Mouse (Mus musculus) midbrain, embryonic 15.5 days (tissue): ENCODE measurements at regions not wholly inside any gene's neighbourhood (a gene's known extent, or its start where the extent isn't known, plus 50 kb on each side); places are given as distances from the start of the nearest gene placed in this dataset.
A peak's percentile ranks its signal among the peaks of the same experiment; 100 is the strongest.

Experiments used
- ATAC-seq: fragments of 200-750 bp; cut with Nextera tagmentation; replicated peaks from 2 replicates; pipeline ENCODE4 v1.8.0; 2017; ENCODE audit warnings: moderate TSS enrichment
- H3K27ac ChIP-seq: fragments of 300-500 bp; sonication (generic); 2 replicates; pipeline ENCODE4 v1.5.1; 2015; ENCODE audit warnings: mild to moderate bottlenecking, inconsistent platforms
- H3K27me3 ChIP-seq: fragments of 300-500 bp; sonication (generic); replicated peaks from 2 replicates; pipeline ENCODE4 v1.6.1; 2015; ENCODE audit warnings: inconsistent platforms
- H3K36me3 ChIP-seq: fragments of 300-500 bp; sonication (generic); replicated peaks from 2 replicates; pipeline ENCODE4 v1.6.1; 2015; ENCODE audit warnings: inconsistent platforms
- H3K4me1 ChIP-seq: fragments of 300-500 bp; sonication (generic); 2 replicates; pipeline ENCODE4 v1.6.1; 2015; ENCODE audit warnings: inconsistent platforms
- H3K4me2 ChIP-seq: fragments of 300-500 bp; sonication (generic); 2 replicates; pipeline ENCODE4 v1.6.1; 2015; ENCODE audit warnings: inconsistent platforms, mild to moderate bottlenecking, moderate library complexity
- H3K4me3 ChIP-seq: fragments of 300-500 bp; sonication (generic); 2 replicates; pipeline ENCODE4 v1.5.1; 2015; ENCODE audit warnings: mild to moderate bottlenecking, inconsistent platforms
- H3K9ac ChIP-seq: fragments of 300-500 bp; sonication (generic); 2 replicates; pipeline ENCODE4 v1.6.1; 2015; ENCODE audit warnings: mild to moderate bottlenecking, inconsistent platforms
- H3K9me3 ChIP-seq: fragments of 300-500 bp; sonication (generic); 2 replicates; pipeline ENCODE4 v1.6.1; 2016; ENCODE audit warnings: inconsistent platforms
- WGBS: fragments of 180-500 bp; shearing (Covaris S2); methylation state at CpG from one replicate; pipeline ENCODE4 v1.1.7; 2015; ENCODE audit warnings: mixed read lengths; 5-methylcytosine and 5-hydroxymethylcytosine counted together

- peaks cover 20% of the 10 kb centered on the region for H3K4me1 ChIP-seq
- no peak overlapping the region for H3K27ac ChIP-seq
- no peak overlapping the region for H3K4me3 ChIP-seq
- no peaks in the 10 kb centered on the region for H3K36me3 ChIP-seq
- H3K9me3 ChIP-seq: no peaks in the 10 kb centered on the region
- no peak overlapping the region for H3K9ac ChIP-seq
- no peak overlapping the region for H3K4me2 ChIP-seq
- no peak for ATAC-seq
- no peaks in the 10 kb centered on the region for H3K27me3 ChIP-seq
- 91% methylated on average over 1 of the region's 1 CpGs for WGBS
Observed at GRCm38 (mm10) chr14:24771663-24772062, 284.7 kb downstream of the Rps24 start.

GRCm38 (mm10) chr14:24772129-24772528, 285.2 kb downstream of the Rps24 start:
- no peaks in the 10 kb centered on the region for H3K9me3 ChIP-seq
- no peak for ATAC-seq
- H3K4me3 ChIP-seq: no peak overlapping the region
- no peak overlapping the region for H3K27ac ChIP-seq
- 78% methylated on average over 4 of the region's 4 CpGs for WGBS
- no peaks in the 10 kb centered on the region for H3K36me3 ChIP-seq
- no peak overlapping the region for H3K4me2 ChIP-seq
- no peak overlapping the region for H3K9ac ChIP-seq
- H3K27me3 ChIP-seq: no peaks in the 10 kb centered on the region
- peaks cover 20% of the 10 kb centered on the region for H3K4me1 ChIP-seq

GRCm38 (mm10) chr14:24778748-24779630, 292.1 kb downstream of the Rps24 start:
- WGBS: 1% methylated on average over 39 of the region's 39 CpGs
- peaks cover 25% of the 10 kb centered on the region for H3K4me1 ChIP-seq
- peak overlapping the region; percentile 60 for H3K4me2 ChIP-seq
- H3K9me3 ChIP-seq: no peaks in the 10 kb centered on the region
- peak overlapping the region; percentile 34 for H3K4me3 ChIP-seq
- peak overlapping the region; percentile 54 for H3K9ac ChIP-seq
- H3K27ac ChIP-seq: peak overlapping the region; percentile 96
- peak; percentile 96 for ATAC-seq
- H3K36me3 ChIP-seq: no peaks in the 10 kb centered on the region
- H3K27me3 ChIP-seq: no peaks in the 10 kb centered on the region

- Histone ChIP-seq H3K36me3 (no peaks in the 10 kb centered on the region), H3K9me3 (no peaks in the 10 kb centered on the region), H3K9ac (no peak overlapping the region), H3K4me2 (no peak overlapping the region), H3K4me1 (peaks cover 25% of the 10 kb centered on the region), H3K4me3 (no peak overlapping the region), H3K27me3 (no peaks in the 10 kb centered on the region), H3K27ac (no peak overlapping the region)
- WGBS: 85% methylated on average over 3 of the region's 3 CpGs
- no peak for ATAC-seq
Observed at GRCm38 (mm10) chr14:24781674-24782073, 294.7 kb downstream of the Rps24 start.

- H3K4me2 ChIP-seq: no peak overlapping the region
- no peaks in the 10 kb centered on the region for H3K36me3 ChIP-seq
- no peaks in the 10 kb centered on the region for H3K27me3 ChIP-seq
- no peak overlapping the region for H3K4me3 ChIP-seq
- 64% methylated on average over 6 of the region's 6 CpGs for WGBS
- no peak overlapping the region for H3K27ac ChIP-seq
- peaks cover 16% of the 10 kb centered on the region for H3K4me1 ChIP-seq
- H3K9ac ChIP-seq: no peak overlapping the region
- no peak for ATAC-seq
- no peaks in the 10 kb centered on the region for H3K9me3 ChIP-seq
Observed at GRCm38 (mm10) chr14:24783889-24784288, 297.0 kb downstream of the Rps24 start.

GRCm38 (mm10) chr14:24785452-24785851, 298.5 kb downstream of the Rps24 start:
- Histone ChIP-seq H3K27me3 (no peaks in the 10 kb centered on the region), H3K27ac (no peak overlapping the region), H3K9ac (no peak overlapping the region), H3K9me3 (no peaks in the 10 kb centered on the region), H3K4me3 (no peak overlapping the region), H3K4me2 (no peak overlapping the region), H3K4me1 (0 out of 2 replicates have a peak, but pooled peaks cover under 1% of the 10 kb centered on the region), H3K36me3 (no peaks in the 10 kb centered on the region)
- no peak for ATAC-seq
- WGBS: 83% methylated on average over 5 of the region's 5 CpGs

- Histone ChIP-seq H3K9me3 (no peaks in the 10 kb centered on the region), H3K4me1 (no peaks in the 10 kb centered on the region), H3K27ac (peak overlapping the region; percentile 4; the same call in 1 of the 2 replicates), H3K36me3 (no peaks in the 10 kb centered on the region), H3K4me3 (no peak overlapping the region), H3K27me3 (no peaks in the 10 kb centered on the region), H3K9ac (no peak overlapping the region), H3K4me2 (no peak overlapping the region)
- WGBS: 54% methylated on average over 10 of the region's 10 CpGs
- ATAC-seq: no peak
Observed at GRCm38 (mm10) chr14:24793375-24794285, 306.7 kb downstream of the Rps24 start.

- Histone ChIP-seq H3K9ac (no peak overlapping the region), H3K36me3 (no peaks in the 10 kb centered on the region)
Observed at GRCm38 (mm10) chr14:24794359-24794845, 307.5 kb downstream of the Rps24 start.

GRCm38 (mm10) chr14:24797494-24797893, 310.6 kb downstream of the Rps24 start:
- Histone ChIP-seq H3K9ac (no peak overlapping the region), H3K36me3 (no peaks in the 10 kb centered on the region), H3K9me3 (no peaks in the 10 kb centered on the region), H3K4me1 (no peaks in the 10 kb centered on the region), H3K4me3 (no peak overlapping the region), H3K27me3 (no peaks in the 10 kb centered on the region), H3K4me2 (no peak overlapping the region), H3K27ac (no peak overlapping the region)
- ATAC-seq: no peak

More at GRCm38 (mm10) chr14:24794359-24794845, 307.5 kb downstream of the Rps24 start:
- Histone ChIP-seq H3K4me2 (no peak overlapping the region), H3K27me3 (no peaks in the 10 kb centered on the region), H3K9me3 (no peaks in the 10 kb centered on the region), H3K27ac (no peak overlapping the region), H3K4me1 (no peaks in the 10 kb centered on the region), H3K4me3 (no peak overlapping the region)
- 63% methylated on average over 12 of the region's 12 CpGs for whole genome bisulfite sequencing
- no peak for ATAC-seq

- Histone ChIP-seq H3K4me2 (no peak overlapping the region), H3K27ac (no peak overlapping the region), H3K9me3 (no peaks in the 10 kb centered on the region), H3K27me3 (no peaks in the 10 kb centered on the region), H3K36me3 (no peaks in the 10 kb centered on the region), H3K4me3 (no peak overlapping the region), H3K4me1 (no peaks in the 10 kb centered on the region), H3K9ac (no peak overlapping the region)
- ATAC-seq: no peak
- 89% methylated on average over 4 of the region's 4 CpGs for WGBS
Observed at GRCm38 (mm10) chr14:24798066-24798465, 311.1 kb downstream of the Rps24 start.

GRCm38 (mm10) chr14:24803001-24803655, 316.2 kb downstream of the Rps24 start:
- no peaks in the 10 kb centered on the region for H3K36me3 ChIP-seq
- H3K4me3 ChIP-seq: no peak overlapping the region
- H3K4me1 ChIP-seq: no peaks in the 10 kb centered on the region
- no peaks in the 10 kb centered on the region for H3K27me3 ChIP-seq
- H3K9me3 ChIP-seq: no peaks in the 10 kb centered on the region
- H3K9ac ChIP-seq: no peak overlapping the region
- no peak overlapping the region for H3K4me2 ChIP-seq
- H3K27ac ChIP-seq: no peak overlapping the region
- no peak for ATAC-seq
- 88% methylated on average over 5 of the region's 5 CpGs for WGBS

GRCm38 (mm10) chr14:24807061-24807460, 320.1 kb downstream of the Rps24 start:
- no peak overlapping the region for H3K27ac ChIP-seq
- no peaks in the 10 kb centered on the region for H3K36me3 ChIP-seq
- 26% methylated on average over 7 of the region's 7 CpGs for WGBS
- H3K4me2 ChIP-seq: no peak overlapping the region
- H3K27me3 ChIP-seq: no peaks in the 10 kb centered on the region
- H3K4me3 ChIP-seq: no peak overlapping the region
- no peak overlapping the region for H3K9ac ChIP-seq
- no peak for ATAC-seq
- no peaks in the 10 kb centered on the region for H3K9me3 ChIP-seq
- peaks cover 10% of the 10 kb centered on the region; the same call in 1 of the 2 replicates for H3K4me1 ChIP-seq
